Mouse (Mus musculus) CH12.LX (cell line): ENCODE data around the gene Olfml2b. TPM values are rescaled to one million over a fixed set of nuclear protein-coding genes. Genes with fewer than 3 reads are reported as not detected.

Experiments
- DNase-seq: peaks from one replicate; pipeline ENCODE4 v3.0.0-alpha.2; 2013; ENCODE audit errors: extremely low read depth
- H3K27ac ChIP-seq: 2 replicates; pipeline ENCODE4 v1.5.1; 2012; ENCODE audit warnings: low read depth, mild to moderate bottlenecking, control low read depth, moderate library complexity; ENCODE audit not compliant: insufficient read depth
- H3K27me3 ChIP-seq: replicated peaks from 2 replicates; pipeline ENCODE3; 2012; ENCODE audit warnings: inconsistent platforms
- H3K36me3 ChIP-seq, 2 experiments: replicated peaks in 1 of 2; 2 replicates each; pipeline versions ENCODE3 to v1.6.1; 2012; ENCODE audit warnings: inconsistent platforms in 1 of 2, low read length in 1 of 2, mild to moderate bottlenecking in 1 of 2, mixed read lengths in 1 of 2, moderate library complexity in 1 of 2; ENCODE audit not compliant: control insufficient read depth in 1 of 2, insufficient read depth in 1 of 2
- H3K4me1 ChIP-seq, 2 experiments: 2 replicates each; pipeline ENCODE4 v1.6.1; 2012; ENCODE audit warnings: inconsistent platforms in 1 of 2, moderate library complexity in 1 of 2; ENCODE audit not compliant: insufficient read depth in 2 of 2, control insufficient read depth in 1 of 2
- H3K4me2 ChIP-seq: 2 replicates; pipeline ENCODE4 v1.6.1; 2012; ENCODE audit warnings: low read depth, mild to moderate bottlenecking, control low read depth; ENCODE audit not compliant: poor library complexity, insufficient read depth, severe bottlenecking
- H3K4me3 ChIP-seq, 3 experiments: fragments of 150-350 bp in 1 of 3; sonication (generic) in 1 of 3; replicated peaks in 1 of 3; 2 replicates each; pipeline versions ENCODE3 to v1.5.1; 2011 to 2012; ENCODE audit warnings: low read depth in 2 of 3, low read length in 2 of 3, mild to moderate bottlenecking in 2 of 3, moderate library complexity in 2 of 3, control low read depth in 1 of 3, improper control_type of control experiment in 1 of 3, inconsistent platforms in 1 of 3, mixed read lengths in 1 of 3; ENCODE audit not compliant: poor library complexity in 1 of 3
- H3K79me2 ChIP-seq: replicated peaks from 2 replicates; pipeline ENCODE4 v1.6.1; 2012; ENCODE audit warnings: mild to moderate bottlenecking, moderate library complexity; ENCODE audit not compliant: control insufficient read depth, poor library complexity, insufficient read depth, severe bottlenecking; ENCODE audit errors: extremely low read depth
- H3K9ac ChIP-seq: 2 replicates; pipeline ENCODE4 v1.6.1; 2012; ENCODE audit warnings: low read depth, mild to moderate bottlenecking, control low read depth, moderate library complexity; ENCODE audit not compliant: insufficient read depth
- H3K9me3 ChIP-seq: replicated peaks from 2 replicates; pipeline ENCODE3; 2012; ENCODE audit warnings: low read length, inconsistent platforms, mixed read lengths
- BHLHE40 ChIP-seq: IDR thresholded peaks from 2 replicates; pipeline ENCODE4 v1.6.1; 2011; ENCODE audit warnings: mild to moderate bottlenecking, low read depth, low read length, improper control_type of control experiment
- CHD2 ChIP-seq: IDR thresholded peaks from 2 replicates; pipeline ENCODE4 v1.6.1; 2011; ENCODE audit warnings: low read length, improper control_type of control experiment
- CTCF ChIP-seq, 2 experiments: IDR thresholded peaks in 1 of 2; conservative IDR thresholded peaks in 1 of 2; 2 replicates each; pipeline ENCODE4 v1.5.1; 2011 to 2012; ENCODE audit warnings: low read depth in 2 of 2, low read length in 2 of 2, improper control_type of control experiment in 1 of 2, inconsistent platforms in 1 of 2, mild to moderate bottlenecking in 1 of 2, moderate library complexity in 1 of 2
- EP300 ChIP-seq: IDR thresholded peaks from 2 replicates; pipeline ENCODE4 v1.6.1; 2011; ENCODE audit warnings: low read length, improper control_type of control experiment
- ETS1 ChIP-seq: conservative IDR thresholded peaks from 2 replicates; pipeline ENCODE4 v1.6.1; 2012; ENCODE audit warnings: low read depth, mild to moderate bottlenecking, inconsistent platforms, low read length, improper control_type of control experiment, moderate library complexity
- GABPA ChIP-seq: IDR thresholded peaks from 2 replicates; pipeline ENCODE4 v1.6.1; 2012; ENCODE audit warnings: low read depth, low read length, improper control_type of control experiment, inconsistent platforms; ENCODE audit not compliant: insufficient replicate concordance
- HCFC1 ChIP-seq: IDR thresholded peaks from 2 replicates; pipeline ENCODE4 v1.6.1; 2012; ENCODE audit warnings: low read depth, mild to moderate bottlenecking, inconsistent platforms, low read length, improper control_type of control experiment
- JUN ChIP-seq: IDR thresholded peaks from 2 replicates; pipeline ENCODE4 v1.6.1; 2011; ENCODE audit warnings: low read depth, mild to moderate bottlenecking, low read length, improper control_type of control experiment, moderate library complexity; ENCODE audit not compliant: insufficient read depth
- JUND ChIP-seq: conservative IDR thresholded peaks from 2 replicates; pipeline ENCODE4 v1.6.1; 2011; ENCODE audit warnings: low read depth, low read length, improper control_type of control experiment
- KAT2A ChIP-seq: IDR thresholded peaks from 2 replicates; pipeline ENCODE4 v1.6.1; 2012; ENCODE audit warnings: low read length, improper control_type of control experiment, inconsistent platforms; ENCODE audit not compliant: insufficient replicate concordance
- MAFK ChIP-seq: IDR thresholded peaks from 2 replicates; pipeline ENCODE4 v1.6.1; 2011; ENCODE audit warnings: low read length, improper control_type of control experiment; ENCODE audit not compliant: insufficient replicate concordance
- MAX ChIP-seq: IDR thresholded peaks from 2 replicates; pipeline ENCODE4 v1.6.1; 2011; ENCODE audit warnings: low read length, improper control_type of control experiment
- MEF2A ChIP-seq: IDR thresholded peaks from 2 replicates; pipeline ENCODE4 v1.6.1; 2014; ENCODE audit warnings: low read depth, mild to moderate bottlenecking, inconsistent platforms, low read length, improper control_type of control experiment, borderline replicate concordance
- MYC ChIP-seq: IDR thresholded peaks from 2 replicates; pipeline ENCODE4 v1.6.1; 2011; ENCODE audit warnings: low read depth, mild to moderate bottlenecking, improper control_type of control experiment, low read length
- NELFE ChIP-seq: IDR thresholded peaks from 2 replicates; pipeline ENCODE4 v1.6.1; 2011; ENCODE audit warnings: low read depth, low read length, improper control_type of control experiment
- NRF1 ChIP-seq: IDR thresholded peaks from 2 replicates; pipeline ENCODE4 v1.6.1; 2014; ENCODE audit warnings: low read depth, mild to moderate bottlenecking, inconsistent platforms, low read length, improper control_type of control experiment, moderate library complexity
- PAX5 ChIP-seq: IDR thresholded peaks from 2 replicates; pipeline ENCODE4 v1.6.1; 2012; ENCODE audit warnings: low read length, inconsistent platforms, mixed read lengths
- POLR2A ChIP-seq: IDR thresholded peaks from 2 replicates; pipeline ENCODE4 v1.6.1; 2011; ENCODE audit warnings: low read depth, mild to moderate bottlenecking, improper control_type of control experiment, low read length
- POLR2AphosphoS2 ChIP-seq: IDR thresholded peaks from 2 replicates; pipeline ENCODE4 v1.6.1; 2011; ENCODE audit warnings: low read depth, low read length, improper control_type of control experiment
- RAD21 ChIP-seq: IDR thresholded peaks from 2 replicates; pipeline ENCODE4 v1.6.1; 2011; ENCODE audit warnings: low read depth, mild to moderate bottlenecking, low read length, improper control_type of control experiment, moderate library complexity
- SIN3A ChIP-seq: IDR thresholded peaks from 2 replicates; pipeline ENCODE4 v1.6.1; 2012; ENCODE audit warnings: low read length, improper control_type of control experiment, inconsistent platforms
- SMC3 ChIP-seq: IDR thresholded peaks from 2 replicates; pipeline ENCODE4 v1.6.1; 2011; ENCODE audit warnings: low read depth, low read length, improper control_type of control experiment
- USF2 ChIP-seq: conservative IDR thresholded peaks from 2 replicates; pipeline ENCODE4 v1.6.1; 2011; ENCODE audit warnings: low read depth, low read length, improper control_type of control experiment
- ZC3H11A ChIP-seq: IDR thresholded peaks from 2 replicates; pipeline ENCODE4 v1.6.1; 2012; ENCODE audit warnings: low read depth, mild to moderate bottlenecking, inconsistent platforms, low read length, improper control_type of control experiment
- ZNF384 ChIP-seq: IDR thresholded peaks from 2 replicates; pipeline ENCODE4 v1.6.1; 2012; ENCODE audit warnings: low read depth, low read length, improper control_type of control experiment, inconsistent platforms
- dilution Hi-C: fragments of 300-500 bp; cut with MboI; formaldehyde crosslinking; loops from 2 replicates; pipeline ENCODE4 v1.14.3; 2020; ENCODE audit warnings: low sequenced_read_pairs; ENCODE audit not compliant: extremely low pct_unique_long_range_greater_than_20kb, extremely low pct_ligation_motif_present
- in situ Hi-C: fragments of 300-500 bp; cut with MboI; formaldehyde crosslinking; loops from 3 replicates; pipeline ENCODE4 v1.14.3; 2019; ENCODE audit warnings: low sequenced_read_pairs, low pct_ligation_motif_present, low pct_unique_long_range_greater_than_20kb, mixed read lengths
- polyA plus RNA-seq: library from polyadenylated mRNA; unstranded; fragments of >175 nt; gene quantifications from 2 replicates; pipeline ENCODE4 v1.2.1, GENCODE M21; 2012; ENCODE audit warnings: low read depth; ENCODE audit not compliant: insufficient read length
- total RNA-seq, 2 experiments: library from RNA; depleted of rRNA; stranded (reverse); fragments of 300-350 nt in 1 of 2; fragments of >200 nt in 1 of 2; gene quantifications; 2 replicates each; pipeline ENCODE4 v1.2.3; 2012 to 2014

Gene Olfml2b
- total and polyA plus RNA-seq, 3 experiments = 0.34 to 1.0 (median 0.35) TPM

DNA sequence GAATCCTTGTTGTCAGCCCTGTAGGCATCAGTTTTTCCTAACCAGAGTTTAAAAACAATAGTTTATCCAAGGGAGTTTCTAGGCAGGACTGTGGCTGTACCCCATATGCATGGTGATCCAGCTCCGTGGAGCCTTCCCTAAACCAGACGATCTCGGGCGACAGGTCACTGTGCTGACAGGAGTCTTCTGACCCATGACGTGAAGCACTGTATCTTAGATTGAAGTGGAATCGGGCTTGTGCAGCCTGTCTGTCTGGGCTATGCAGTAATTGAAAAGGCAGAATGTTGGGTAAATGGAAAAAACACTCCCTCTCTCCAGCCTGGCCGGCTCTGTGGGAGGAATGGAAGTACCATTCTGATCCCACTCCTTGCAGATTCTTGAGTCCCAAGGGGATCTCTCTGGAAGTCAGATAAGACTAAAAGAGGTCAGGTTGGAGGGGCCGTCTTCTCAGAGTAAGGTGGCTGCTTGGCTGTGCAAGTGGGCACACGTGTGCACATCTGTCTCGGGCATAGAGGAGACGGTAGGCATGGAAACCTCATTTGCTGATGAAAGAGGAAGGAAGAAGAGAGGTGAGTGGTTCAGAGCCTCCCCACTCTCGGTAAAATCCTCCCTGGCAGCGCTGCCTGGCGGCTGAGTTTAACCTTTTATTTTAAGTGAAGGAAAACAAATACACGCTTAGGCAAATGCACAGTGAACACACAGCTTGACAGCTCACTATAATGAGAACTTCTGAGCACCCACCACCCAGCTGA, 7.8 kb downstream of the Olfml2b start:
- H3K4me3 ChIP-seq = no peak overlapping the region
- no peak overlapping the region; the same call in 1 of the 2 replicates for H3K4me2 ChIP-seq
- in situ Hi-C loops (no loop called here), dilution Hi-C loops (no loop called here)
- H3K79me2 ChIP-seq = no peaks in the 10 kb centered on the region
- TF ChIP-seq PAX5 (no peak), KAT2A (no peak), BHLHE40 (no peak), JUN (no peak), CTCF (conservative IDR thresholded peaks at IDR 0.05 in 1 of 2, IDR thresholded peaks at IDR 0.05 in 1 of 2; ENCODE audit: low read depth in 2 of 2, low read length in 2 of 2) (no peak), SMC3 (no peak), HCFC1 (no peak), EP300 (no peak), GABPA (no peak), MEF2A (no peak), SIN3A (no peak), ZC3H11A (no peak), ZNF384 (no peak), ETS1 (no peak), MAX (no peak), NELFE (no peak), MYC (no peak)
- no peaks in the 10 kb centered on the region for H3K36me3 ChIP-seq
- H3K4me1 ChIP-seq = peaks cover 2 to 12% of the 10 kb centered on the region in 2 experiments; a peak in 2 of 4 replicates
- H3K9me3 ChIP-seq = no peaks in the 10 kb centered on the region
- no peak overlapping the region for H3K27ac ChIP-seq
- no peaks in the 10 kb centered on the region for H3K27me3 ChIP-seq
- DNase-seq = peak; percentile 7
- H3K9ac ChIP-seq = no peak overlapping the region

DNA sequence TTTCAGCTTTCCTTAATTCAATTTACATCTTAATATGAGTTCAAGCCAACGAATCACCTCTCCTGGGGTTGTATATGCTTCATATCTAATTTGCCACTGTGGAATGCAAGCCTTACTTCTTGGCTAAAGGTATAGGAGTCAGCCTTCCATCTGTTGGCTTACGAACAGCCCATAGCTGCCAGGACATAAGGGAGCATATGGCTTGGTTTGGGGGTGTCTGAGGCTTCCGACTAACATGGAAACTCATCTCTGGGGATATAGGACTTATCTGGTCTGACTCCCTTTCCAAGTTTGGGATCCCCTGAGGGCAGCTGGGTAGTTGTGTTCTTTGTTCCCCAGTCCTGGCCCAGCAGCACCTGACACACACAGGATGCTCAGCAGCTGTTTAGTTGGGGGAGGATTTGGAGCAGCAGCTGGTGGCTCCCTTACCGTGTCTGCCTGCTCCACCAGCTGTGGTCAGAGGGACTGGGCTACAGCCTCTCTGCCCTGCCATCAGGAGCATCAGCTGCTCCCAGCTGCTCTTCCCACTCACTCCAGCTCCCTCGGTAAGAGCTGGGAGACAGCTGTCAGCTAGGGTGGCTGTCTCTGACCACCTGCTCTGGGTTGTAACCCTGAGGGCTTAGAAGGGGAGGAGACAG, 11.1 kb downstream of the Olfml2b start:
- no peaks in the 10 kb centered on the region for H3K79me2 ChIP-seq
- no peak overlapping the region for H3K4me3 ChIP-seq
- in situ Hi-C loops (no loop called here), dilution Hi-C loops (no loop called here)
- no peaks in the 10 kb centered on the region for H3K27me3 ChIP-seq
- H3K4me2 ChIP-seq = no peak overlapping the region
- no peak overlapping the region for H3K9ac ChIP-seq
- no peak overlapping the region for H3K27ac ChIP-seq
- TF ChIP-seq RAD21 (no peak), CHD2 (no peak), USF2 (no peak), POLR2A (no peak), POLR2AphosphoS2 (no peak), JUN (no peak), ETS1 (no peak), MAFK (no peak), PAX5 (no peak), GABPA (no peak), KAT2A (no peak), NRF1 (no peak), JUND (no peak)
- no peaks in the 10 kb centered on the region for H3K9me3 ChIP-seq
- H3K4me1 ChIP-seq = peaks cover 0 to 8% of the 10 kb centered on the region in 2 experiments; a peak in 2 of 4 replicates
- DNase-seq = no peak
- no peaks in the 10 kb centered on the region for H3K36me3 ChIP-seq
